Mouse (Mus musculus) brain, embryonic 14.5 days (tissue): ENCODE data around the gene Nosip. TPM values are rescaled to one million over a fixed set of nuclear protein-coding genes. Genes with fewer than 3 reads are reported as not detected.
"Not testable (repeated sequence)": the region's sequence is repeated elsewhere in the genome, so short reads cannot be mapped to it uniquely, and the experiment has no call there.

Experiments used
- DNase-seq: peaks from one replicate; pipeline ENCODE4 v3.0.0-alpha.2; 2011; ENCODE audit warnings: low read depth
- CTCF ChIP-seq: fragments of 200-500 bp; IDR thresholded peaks from 2 replicates; pipeline ENCODE4 v1.5.1; 2012; ENCODE audit warnings: inconsistent platforms, mild to moderate bottlenecking, moderate library complexity, borderline replicate concordance; ENCODE audit not compliant: insufficient read depth, insufficient read length; ENCODE audit errors: extremely low read depth
- POLR2A ChIP-seq: fragments of 200-500 bp; IDR thresholded peaks from 2 replicates; pipeline ENCODE4 v1.6.1; 2012; ENCODE audit warnings: mild to moderate bottlenecking, inconsistent platforms, borderline replicate concordance; ENCODE audit not compliant: poor library complexity, insufficient read depth, insufficient read length, severe bottlenecking; ENCODE audit errors: extremely low read depth
- polyA plus RNA-seq: library from polyadenylated mRNA; depleted of rRNA; stranded (reverse); fragments of >200 nt; gene quantifications from 2 replicates; pipeline ENCODE4 v1.2.3, GENCODE M21; 2012; rRNA removed

Gene Nosip
- polyA plus RNA-seq = 81.9 and 84.1 TPM in 2 replicates

- TF ChIP-seq POLR2A (peak; percentile 8; the same call in 1 of the 2 replicates), CTCF (no peak; the same call in 1 of the 2 replicates)
- DNase-seq = peak; percentile 100
These were observed at the start of gene Nosip, which contains the start of gene Prrg2 for GRCm38 (mm10) chr7:45062239-45062835. Gene Nosip, plus strand, starts transcription at chr7:45062429. Gene Prrg2, minus strand, starts transcription at chr7:45062677.

- no peak for TF ChIP-seq POLR2A
- TF ChIP-seq CTCF = no peak
- no peak for DNase-seq
These were observed 49.4 kb upstream of the Nosip start for GRCm38 (mm10) chr7:45012824-45013223.

- DNase-seq = no peak
- TF ChIP-seq POLR2A = no peak
- TF ChIP-seq CTCF = no peak
These were observed 48.7 kb upstream of the Nosip start for GRCm38 (mm10) chr7:45013366-45014095.

GRCm38 (mm10) chr7:45014096-45014451 is 48.2 kb upstream of the Nosip start:
- no peak for TF ChIP-seq CTCF
- TF ChIP-seq POLR2A = no peak
- no peak for DNase-seq

DNA sequence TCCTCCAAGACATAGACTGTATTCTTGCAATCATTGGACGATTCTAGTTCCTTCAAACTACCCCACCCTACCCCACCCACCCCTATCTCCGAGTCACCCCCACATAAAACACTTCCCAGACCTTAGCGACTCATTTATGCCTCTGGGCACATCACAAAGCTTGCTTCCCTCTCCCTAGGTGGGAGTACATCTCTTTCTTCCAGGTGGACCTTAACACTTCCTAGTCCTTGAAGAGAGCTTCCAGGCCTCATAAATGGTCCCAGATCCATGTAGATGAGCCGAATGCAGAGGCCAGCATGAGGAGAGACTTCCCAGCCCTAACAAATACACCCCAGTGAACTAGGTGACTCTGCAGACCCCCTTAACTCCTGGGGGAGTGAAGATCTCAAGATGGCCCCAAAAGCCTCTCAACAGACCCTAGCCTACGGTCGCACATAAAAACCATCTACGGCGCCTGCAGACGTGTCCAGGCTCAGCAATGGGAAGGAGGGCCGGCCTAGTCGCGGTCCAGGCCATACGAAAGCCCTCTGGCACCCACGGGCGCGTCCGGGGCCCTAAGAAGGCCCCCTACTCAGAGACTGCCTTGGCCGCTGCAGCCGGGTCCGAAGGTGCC is 46.8 kb upstream of the Nosip start:
- no peak for DNase-seq
- TF ChIP-seq CTCF (no peak), POLR2A (no peak)

- TF ChIP-seq POLR2A (peak; percentile 66), CTCF (no peak)
- DNase-seq = peak; percentile 100
These were observed 46.1 kb upstream of the Nosip start, which contains the start of gene Scaf1 for GRCm38 (mm10) chr7:45015957-45016612. Gene Scaf1, minus strand, starts transcription at chr7:45016363.

- no peak for DNase-seq
- TF ChIP-seq CTCF (no peak), POLR2A (no peak)
These were observed 45.5 kb upstream of the Nosip start for GRCm38 (mm10) chr7:45016761-45017160.

GRCm38 (mm10) chr7:45017242-45018061 is 44.8 kb upstream of the Nosip start, which contains the start of gene Rras:
Gene Rras, plus strand, starts transcription at chr7:45017961.
- TF ChIP-seq POLR2A = no peak
- peak; percentile 97 for DNase-seq

DNA sequence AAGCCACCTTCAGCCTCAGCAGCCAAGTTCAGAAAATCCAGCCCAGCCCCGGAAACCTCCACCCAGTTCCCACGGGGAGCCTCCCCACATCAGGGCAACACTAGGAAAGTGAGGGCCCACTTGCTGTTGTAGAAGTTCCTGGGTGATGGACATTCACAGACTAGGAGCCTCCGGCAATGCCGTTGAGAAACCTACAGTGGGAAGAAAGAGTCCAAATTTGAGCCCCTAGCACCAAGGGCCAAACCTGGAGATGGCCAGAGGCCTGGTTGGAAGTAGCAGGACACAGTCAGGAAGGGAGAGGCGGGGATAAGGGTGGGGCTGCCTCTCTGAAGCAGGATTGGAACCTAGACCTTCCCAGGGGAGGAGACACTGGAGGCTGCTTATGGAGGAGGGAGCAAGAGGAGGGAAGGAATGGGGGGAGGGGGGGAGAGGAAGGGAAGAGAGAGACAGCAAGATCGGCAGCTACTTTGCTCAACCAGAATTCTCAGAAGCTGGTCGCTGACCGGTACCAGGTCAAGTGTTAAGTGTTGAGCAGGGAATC is 43.1 kb upstream of the Nosip start:
- TF ChIP-seq CTCF (no peak), POLR2A (no peak)
- DNase-seq = peak; percentile 37

- TF ChIP-seq POLR2A = no peak
- no peak for DNase-seq
These were observed 42.0 kb upstream of the Nosip start for GRCm38 (mm10) chr7:45020225-45020624.

DNA sequence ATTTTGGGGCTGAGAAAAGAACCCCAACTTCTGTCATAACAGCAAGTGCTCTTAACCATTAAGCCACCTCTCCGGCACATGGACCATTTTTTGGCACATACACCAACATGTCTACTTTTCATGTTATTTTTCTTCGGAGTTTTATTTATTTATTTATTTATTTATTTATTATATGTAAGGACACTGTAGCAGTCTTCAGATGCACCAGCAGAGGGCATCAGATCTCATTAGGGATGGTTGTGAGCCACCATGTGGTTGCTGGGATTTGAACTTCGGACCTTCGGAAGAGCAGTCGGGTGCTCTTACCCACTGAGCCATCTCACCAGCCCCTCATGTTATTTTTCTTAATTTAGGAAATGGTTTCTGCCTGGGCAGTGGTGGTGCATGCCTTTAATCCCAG is 38.5 kb upstream of the Nosip start:
- not testable (repeated sequence) for DNase-seq
